Mouse (Mus musculus) retina, embryonic 14.5 days (tissue): Measurements from ENCODE around the gene Uty.

Experiments used
- DNase-seq: peaks from one replicate; pipeline ENCODE4 v3.0.0-alpha.2; 2015; ENCODE audit warnings: low spot score

Uty gene

GRCm38 (mm10) chrY:1245426-1245863, at the start of gene Uty:
Gene Uty, minus strand, starts transcription at chrY:1245759.
- DNase-seq = peak; percentile 67

- DNase-seq = no peak
Measured at GRCm38 (mm10) chrY:1293708-1294107, 48.1 kb upstream of the Uty start.

DNA sequence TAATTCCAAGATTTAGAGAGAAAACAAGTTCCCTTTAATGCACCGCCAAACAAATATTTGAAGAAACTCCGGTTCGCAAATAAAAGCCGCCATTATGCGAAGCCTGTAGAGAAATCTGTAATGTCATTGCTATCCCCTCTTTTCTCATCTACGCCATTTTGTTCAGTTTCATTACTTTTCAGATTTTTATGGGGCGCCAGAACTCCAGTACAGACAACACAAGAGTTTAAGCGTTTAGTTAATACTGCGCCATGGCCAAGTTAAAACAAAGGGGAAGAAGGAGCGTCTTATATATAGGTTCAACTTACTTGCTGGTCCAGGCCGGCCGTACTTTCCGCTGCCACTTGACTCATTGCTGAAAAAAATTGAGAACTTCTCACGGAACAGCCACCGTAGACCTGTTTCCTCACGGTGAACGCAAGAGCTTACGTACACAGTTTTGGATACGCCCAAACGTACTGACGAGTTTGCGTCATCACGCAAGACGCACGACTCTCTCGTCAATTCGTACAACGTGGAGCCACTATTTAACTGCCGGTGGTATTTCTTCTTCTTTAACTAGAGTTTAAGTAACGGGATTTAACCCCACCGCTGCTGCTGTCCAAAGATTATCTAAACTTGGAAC, 40.7 kb upstream of the Uty start, which contains the start of gene Ddx3y:
Gene Ddx3y, minus strand, starts transcription at position 459 of the 625 bp plus-strand sequence.
- peak; percentile 68 for DNase-seq

DNA sequence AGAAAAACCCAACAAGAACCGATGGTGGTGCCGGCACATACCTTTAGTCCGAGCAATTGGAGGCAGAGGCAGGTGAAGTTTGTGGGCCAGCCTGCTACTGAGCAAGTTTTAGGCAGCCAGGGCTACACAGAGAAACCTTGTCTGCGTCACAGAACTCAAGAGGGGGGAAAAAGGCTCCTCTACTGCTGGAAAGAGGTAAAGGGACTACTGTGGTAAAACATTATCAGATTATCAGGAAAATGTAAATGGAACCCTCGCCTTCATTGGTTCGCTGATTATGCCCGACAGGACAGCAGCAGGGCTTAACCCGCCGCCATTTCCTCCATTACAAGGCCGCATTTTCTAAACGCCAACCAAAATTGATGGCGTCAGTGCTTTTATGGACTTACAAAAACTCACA, 40.2 kb upstream of the Uty start:
- DNase-seq = peak; percentile 15

GRCm38 (mm10) chrY:1246117-1246516, 558 bp upstream of the Uty start:
- no peak for DNase-seq

DNA sequence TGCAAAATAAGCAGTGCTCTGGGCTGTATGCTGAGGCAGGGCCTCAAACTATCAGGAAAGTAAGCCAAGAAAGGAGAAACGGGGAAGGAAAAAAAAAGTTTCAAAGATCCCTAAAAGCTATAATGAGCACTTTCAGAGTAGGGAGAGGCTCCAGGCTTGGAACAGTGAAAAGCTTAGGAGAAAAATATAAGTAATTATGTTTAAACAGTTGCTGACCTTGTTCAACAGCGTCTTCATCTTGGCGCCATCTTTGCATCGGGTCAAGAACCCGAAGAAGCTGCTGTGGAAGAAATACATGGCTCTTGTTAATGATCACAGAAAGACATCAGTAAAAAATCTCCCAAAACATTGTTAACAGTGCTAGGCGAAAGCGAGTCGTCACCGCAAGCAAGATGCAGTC, 619 bp downstream of the Uty start:
- no peak for DNase-seq

GRCm38 (mm10) chrY:1244421-1244820, 1.1 kb downstream of the Uty start:
- peak; percentile 1 for DNase-seq

- DNase-seq = no peak
Measured at GRCm38 (mm10) chrY:1220001-1220400, 25.6 kb downstream of the Uty start.

- DNase-seq = no peak
Measured at GRCm38 (mm10) chrY:1178476-1178875, 67.1 kb downstream of the Uty start.

DNA sequence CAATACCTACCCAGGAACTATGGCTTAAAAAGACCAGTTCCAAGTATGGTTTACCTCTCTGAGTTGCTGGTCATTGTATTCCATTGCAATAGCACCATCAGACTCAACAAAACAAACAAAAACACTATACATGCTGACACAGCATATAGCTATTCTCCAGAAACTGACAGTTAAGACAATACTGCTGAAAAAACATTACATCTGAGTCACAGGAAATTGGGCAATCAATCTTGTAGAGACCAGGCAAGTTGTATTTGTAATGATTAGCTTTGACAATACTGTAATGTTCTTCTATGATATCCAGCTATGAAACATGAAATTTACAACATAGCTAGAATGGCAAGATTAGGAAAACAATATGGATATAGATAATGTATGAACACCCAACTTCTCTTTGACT, 82.5 kb downstream of the Uty start:
- DNase-seq = no peak

DNA sequence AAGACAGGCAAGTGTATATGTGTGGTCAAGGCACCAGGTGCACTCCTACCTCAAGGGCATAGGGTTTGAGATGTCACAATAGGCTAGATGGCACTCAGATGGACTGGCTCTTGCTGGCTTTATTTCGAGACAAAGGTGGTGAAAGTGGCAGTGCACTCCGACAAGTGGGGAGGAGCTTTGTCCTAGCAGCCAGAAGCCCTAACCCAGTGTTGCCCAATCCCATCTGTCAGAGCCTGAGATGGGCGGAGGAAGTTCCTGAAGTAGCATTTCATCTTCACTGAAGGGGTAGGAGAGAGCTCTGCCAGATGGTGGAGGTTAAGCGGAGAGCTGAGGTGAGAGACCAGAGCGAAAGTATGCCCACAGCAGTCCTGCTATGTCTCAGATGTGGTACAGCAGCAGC, 129.4 kb downstream of the Uty start:
- DNase-seq = no peak

GRCm38 (mm10) chrY:1114016-1114415, 131.5 kb downstream of the Uty start:
- no peak for DNase-seq
